Mouse (Mus musculus): ENCODE measurements around the gene Spry1. TPM values are rescaled to one million over a fixed set of nuclear protein-coding genes. Genes with fewer than 3 reads are reported as not detected.
"Not testable (repeated sequence)": the region's sequence is repeated elsewhere in the genome, so short reads cannot be mapped to it uniquely, and the experiment has no call there.

Gene Spry1
- polyA plus RNA-seq (2015; fragmentation: Nextera tagmentation; extraction: Ambion mirVana), result 5.8 and 7.3 TPM in 2 replicates

DNA sequence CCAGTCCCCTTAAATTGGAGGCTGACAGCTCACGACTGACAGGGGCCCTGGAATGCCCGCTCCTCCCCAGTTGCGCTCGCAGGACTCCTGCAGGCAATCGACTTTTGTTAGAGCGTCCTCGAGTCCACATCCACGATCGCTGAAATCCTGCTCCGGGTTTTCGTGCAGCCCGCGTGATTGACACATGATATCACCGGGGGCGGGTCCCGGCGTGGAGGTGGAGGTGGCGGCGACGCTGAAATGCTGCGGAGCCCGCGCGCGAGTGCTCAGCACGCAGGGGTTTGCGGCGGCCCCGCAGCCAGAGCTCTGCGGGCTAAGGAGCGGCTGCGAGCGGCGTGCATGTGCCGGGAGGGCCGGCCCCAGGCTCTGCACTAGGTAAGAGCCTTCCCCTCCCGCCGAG, at the start of gene Spry1:
Spry1 (plus strand) TSS at position 258 of the 400 bp plus-strand sequence.
- peak within 1 kb of the TSS; percentile 90 for H3K27ac ChIP-seq
- peak within 1 kb of the TSS; percentile 79 for H3K9ac ChIP-seq (replicated peaks)
- under 1% methylated on average over 38 of the region's 38 CpGs for WGBS
- H3K4me2 ChIP-seq (replicated peaks), result peak within 1 kb of the TSS; percentile 85
- H3K4me1 ChIP-seq (replicated peaks), result peaks cover 39% of the 10 kb centered on the region
- peaks cover 17% of the 10 kb centered on the region for H3K36me3 ChIP-seq
- peak within 1 kb of the TSS; percentile 65 for H3K4me3 ChIP-seq (replicated peaks)
- H3K9me3 ChIP-seq, result no peaks in the 10 kb centered on the region
- peaks cover 45% of the 10 kb centered on the region for H3K27me3 ChIP-seq
- ATAC-seq, result peak; percentile 91

DNA sequence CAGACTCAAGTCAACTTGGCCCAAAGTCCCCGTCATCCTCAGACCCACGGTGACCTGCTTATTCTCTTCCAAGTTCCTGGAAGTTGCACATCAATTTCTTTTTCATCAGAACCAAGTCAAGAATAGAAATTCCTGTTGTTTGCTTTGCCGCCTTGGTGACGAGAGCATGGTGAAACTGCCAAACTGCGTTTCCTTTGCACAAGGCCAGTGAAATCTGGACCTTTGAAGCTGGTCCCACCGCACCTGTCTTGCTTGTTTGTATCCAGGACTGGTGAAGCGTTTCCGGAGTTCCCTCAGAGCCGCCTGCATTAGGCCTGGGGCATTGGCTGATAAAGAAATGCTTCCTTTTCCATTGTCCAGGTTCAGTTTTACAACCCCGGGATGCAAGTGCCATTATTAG, 44.0 kb upstream of the Spry1 start:
- ATAC-seq, result no peak
- no peaks in the 10 kb centered on the region for H3K36me3 ChIP-seq
- no peaks in the 10 kb centered on the region for H3K4me1 ChIP-seq (replicated peaks)
- no peaks in the 10 kb centered on the region for H3K9me3 ChIP-seq
- 69% methylated on average over 10 of the region's 10 CpGs for WGBS
- H3K4me2 ChIP-seq (replicated peaks), result no peak overlapping the region
- H3K4me3 ChIP-seq (replicated peaks), result no peak overlapping the region
- H3K27ac ChIP-seq, result no peak overlapping the region
- H3K27me3 ChIP-seq, result no peaks in the 10 kb centered on the region
- no peak overlapping the region for H3K9ac ChIP-seq (replicated peaks)

DNA sequence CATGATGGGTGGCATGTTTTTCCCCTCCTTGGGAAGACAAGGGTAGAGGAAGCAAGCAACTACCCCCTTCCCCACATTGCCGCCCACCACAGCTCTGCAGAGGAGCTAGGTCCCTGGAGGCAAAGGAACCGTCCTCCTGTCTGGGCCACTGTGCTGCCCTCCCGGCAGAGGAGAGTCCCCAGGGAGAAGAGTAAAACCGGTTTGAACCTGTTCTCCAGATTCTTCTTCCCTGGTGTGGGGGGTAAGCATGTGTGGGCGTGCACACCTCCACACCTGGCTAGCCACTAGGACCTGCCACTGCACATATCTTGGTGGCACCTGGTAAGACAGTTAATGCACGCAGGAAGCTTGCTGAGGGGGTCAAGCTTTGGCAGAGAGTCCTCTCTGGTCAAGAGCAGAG, 43.2 kb upstream of the Spry1 start:
- H3K4me1 ChIP-seq (replicated peaks), result no peaks in the 10 kb centered on the region
- H3K27ac ChIP-seq, result no peak overlapping the region
- no peaks in the 10 kb centered on the region for H3K9me3 ChIP-seq
- H3K9ac ChIP-seq (replicated peaks), result no peak overlapping the region
- H3K4me3 ChIP-seq (replicated peaks), result no peak overlapping the region
- H3K4me2 ChIP-seq (replicated peaks), result no peak overlapping the region
- H3K27me3 ChIP-seq, result no peaks in the 10 kb centered on the region
- WGBS, result 69% methylated on average over 6 of the region's 6 CpGs
- no peak for ATAC-seq
- H3K36me3 ChIP-seq, result no peaks in the 10 kb centered on the region

DNA sequence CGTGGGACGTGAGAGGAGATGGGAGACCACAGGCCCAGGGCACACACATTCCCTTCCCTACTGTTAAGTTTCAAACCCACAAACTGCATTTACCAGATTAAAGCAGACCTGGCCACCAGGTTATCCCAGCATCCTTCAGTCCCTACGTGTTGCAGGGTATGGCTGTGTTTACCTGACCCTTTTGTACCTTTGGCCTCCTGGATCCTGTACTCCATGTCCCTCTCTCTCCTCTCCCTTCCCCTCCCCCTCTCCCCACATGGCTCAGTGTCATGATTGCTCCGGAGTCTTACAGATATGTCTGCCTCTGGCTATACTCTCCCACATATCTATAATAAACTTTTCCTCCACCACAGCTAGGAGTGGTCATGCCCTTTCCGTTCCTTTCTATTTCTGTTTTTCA, 42.5 kb upstream of the Spry1 start:
- Histone ChIP-seq H3K9me3 (no peaks in the 10 kb centered on the region), H3K36me3 (no peaks in the 10 kb centered on the region), H3K9ac (replicated peaks) (no peak overlapping the region), H3K4me3 (replicated peaks) (no peak overlapping the region), H3K4me2 (replicated peaks) (no peak overlapping the region), H3K27ac (no peak overlapping the region), H3K4me1 (replicated peaks) (no peaks in the 10 kb centered on the region), H3K27me3 (no peaks in the 10 kb centered on the region)
- WGBS, result 88% methylated on average over 5 of the region's 5 CpGs
- ATAC-seq, result no peak

DNA sequence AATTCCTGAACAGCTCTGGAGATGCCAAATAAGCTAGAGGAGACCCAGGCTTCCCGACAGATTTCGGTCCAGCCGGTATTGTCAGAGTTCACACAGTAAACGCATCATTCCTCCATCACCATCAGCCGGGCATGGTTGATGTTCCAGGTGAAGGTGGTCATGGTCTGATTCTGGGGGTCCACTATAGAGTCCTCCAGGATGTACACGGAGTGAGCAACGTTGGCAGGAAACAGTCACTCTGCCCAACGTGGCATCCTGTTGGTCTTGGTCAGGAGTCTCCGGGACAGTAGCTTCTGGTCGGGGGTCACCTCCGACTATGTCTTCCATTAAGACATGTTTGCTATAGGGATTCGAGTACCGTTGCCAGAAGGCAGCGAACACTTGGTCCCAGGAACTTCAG, 40.1 kb upstream of the Spry1 start:
- H3K27ac ChIP-seq; H3K9ac ChIP-seq (replicated peaks); ATAC-seq; H3K4me3 ChIP-seq (replicated peaks); H3K27me3 ChIP-seq; H3K36me3 ChIP-seq; H3K4me1 ChIP-seq (replicated peaks); H3K4me2 ChIP-seq (replicated peaks); H3K9me3 ChIP-seq: not testable (repeated sequence)
- WGBS, result 95% methylated on average over 14 of the region's 14 CpGs

DNA sequence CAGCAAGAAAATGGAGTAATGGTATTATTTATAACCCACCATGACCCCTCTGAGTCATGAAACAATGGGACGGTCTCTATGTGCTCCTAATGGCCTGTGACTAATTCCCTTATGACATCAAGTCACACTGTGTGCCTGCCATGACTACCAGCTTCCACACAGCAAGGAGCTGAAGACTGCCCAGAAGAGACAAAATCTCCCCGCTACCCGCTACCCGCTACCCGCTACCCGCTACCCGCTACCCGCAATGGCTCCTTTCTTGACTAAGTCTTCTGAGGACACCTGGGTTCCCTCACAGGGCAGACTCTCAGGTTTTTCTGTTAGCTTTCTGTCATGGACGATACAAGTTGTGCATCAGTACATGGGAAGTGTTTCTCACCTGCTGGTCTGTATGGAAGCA, 37.4 kb upstream of the Spry1 start:
- no peaks in the 10 kb centered on the region for H3K27me3 ChIP-seq
- no peak overlapping the region for H3K4me3 ChIP-seq (replicated peaks)
- WGBS, result 96% methylated on average over 9 of the region's 9 CpGs
- H3K9ac ChIP-seq (replicated peaks), result no peak overlapping the region
- no peaks in the 10 kb centered on the region for H3K36me3 ChIP-seq
- ATAC-seq, result no peak
- H3K27ac ChIP-seq, result no peak overlapping the region
- H3K9me3 ChIP-seq, result no peaks in the 10 kb centered on the region
- no peak overlapping the region for H3K4me2 ChIP-seq (replicated peaks)
- H3K4me1 ChIP-seq (replicated peaks), result peaks cover 12% of the 10 kb centered on the region

DNA sequence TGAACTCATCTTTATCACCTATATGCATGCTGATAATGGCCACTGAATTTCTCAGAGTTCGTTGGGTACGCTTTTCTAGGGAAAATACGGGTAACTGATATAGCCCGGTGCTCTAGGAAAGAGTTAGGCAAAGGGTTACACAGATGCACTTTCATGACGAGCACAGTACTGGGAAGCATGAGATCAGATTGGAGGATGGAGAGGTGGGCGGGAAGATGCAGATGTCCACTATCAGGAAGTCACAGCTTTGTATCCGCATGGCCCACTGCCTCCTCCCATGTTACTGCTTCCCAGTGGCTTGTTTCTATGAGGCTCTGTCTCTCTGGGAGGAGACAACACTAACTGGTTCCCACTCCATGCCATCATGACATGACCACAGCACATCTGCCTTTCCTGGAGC, 36.9 kb upstream of the Spry1 start:
- WGBS, result 91% methylated on average over 7 of the region's 7 CpGs
- no peak overlapping the region for H3K9ac ChIP-seq (replicated peaks)
- peaks cover 12% of the 10 kb centered on the region for H3K4me1 ChIP-seq (replicated peaks)
- no peaks in the 10 kb centered on the region for H3K36me3 ChIP-seq
- ATAC-seq, result no peak
- no peak overlapping the region for H3K27ac ChIP-seq
- no peaks in the 10 kb centered on the region for H3K9me3 ChIP-seq
- H3K27me3 ChIP-seq, result no peaks in the 10 kb centered on the region
- H3K4me3 ChIP-seq (replicated peaks), result no peak overlapping the region
- no peak overlapping the region for H3K4me2 ChIP-seq (replicated peaks)

DNA sequence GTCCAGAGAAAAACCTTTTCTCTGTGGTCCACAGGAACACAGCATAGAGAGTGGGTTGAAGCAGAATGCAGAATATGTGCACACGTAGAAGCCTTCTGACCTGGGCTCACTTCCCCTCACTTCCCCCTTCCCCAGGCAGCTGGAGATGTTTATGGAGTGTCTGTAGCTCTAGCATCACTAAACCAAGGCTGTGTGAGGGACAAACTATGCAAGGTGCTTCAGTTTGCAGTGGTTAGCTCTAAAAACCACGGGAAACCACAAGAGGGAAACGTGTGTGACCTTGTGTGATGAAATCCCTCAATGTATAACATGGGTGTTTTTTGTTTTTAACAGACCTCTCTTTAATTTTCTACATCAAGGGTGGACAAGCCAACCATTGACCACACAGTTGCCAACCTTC, 36.2 kb upstream of the Spry1 start:
- H3K9me3 ChIP-seq, result no peaks in the 10 kb centered on the region
- H3K9ac ChIP-seq (replicated peaks), result no peak overlapping the region
- H3K36me3 ChIP-seq, result no peaks in the 10 kb centered on the region
- no peak overlapping the region for H3K4me3 ChIP-seq (replicated peaks)
- H3K4me2 ChIP-seq (replicated peaks), result no peak overlapping the region
- WGBS, result 69% methylated on average over 3 of the region's 3 CpGs
- H3K27me3 ChIP-seq, result no peaks in the 10 kb centered on the region
- H3K4me1 ChIP-seq (replicated peaks), result peaks cover 12% of the 10 kb centered on the region
- no peak for ATAC-seq
- H3K27ac ChIP-seq, result no peak overlapping the region

DNA sequence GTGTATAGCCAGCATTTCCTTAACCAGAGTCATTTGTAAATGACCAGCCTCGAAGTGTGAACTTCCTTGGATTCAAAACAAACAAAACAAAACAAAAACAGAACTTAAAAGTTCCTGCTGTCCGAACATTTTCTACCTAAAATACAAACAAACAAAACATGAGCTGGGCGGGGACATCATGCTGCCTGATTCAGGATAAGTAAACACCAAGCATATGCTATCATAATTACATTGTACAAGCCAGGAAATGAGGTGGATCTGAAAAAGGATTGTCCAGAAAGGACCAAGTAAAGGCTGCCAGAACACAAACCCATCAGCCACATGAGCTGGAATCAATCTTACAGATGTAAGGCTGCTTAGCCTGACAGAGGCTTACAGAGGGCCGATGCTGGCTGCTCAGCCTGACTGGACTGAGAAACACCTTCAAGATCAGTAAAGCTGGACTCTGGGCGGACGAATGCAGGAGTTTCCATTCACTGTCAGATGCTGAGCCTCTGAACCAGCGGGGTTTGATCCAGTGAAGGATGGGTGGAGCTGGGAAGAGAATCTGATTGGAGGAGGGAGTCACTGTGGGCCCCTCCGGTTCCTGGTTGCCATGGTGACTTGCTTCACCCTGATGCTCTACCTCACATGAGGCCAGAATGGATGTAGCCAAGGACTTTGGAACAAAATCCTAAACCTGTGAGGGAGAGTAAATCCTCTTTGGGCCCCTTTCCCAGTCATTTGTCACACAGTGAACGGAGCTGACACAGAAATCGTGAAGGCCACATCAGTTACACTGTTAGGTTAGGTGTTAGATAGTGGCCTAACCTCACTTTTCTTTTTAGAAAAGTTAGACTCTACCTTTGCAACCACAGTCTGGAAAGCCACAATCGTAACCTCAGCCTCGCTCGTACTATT, 34.5 kb upstream of the Spry1 start:
- H3K36me3 ChIP-seq, result no peaks in the 10 kb centered on the region
- H3K4me1 ChIP-seq (replicated peaks), result peaks cover 12% of the 10 kb centered on the region
- peak overlapping the region; percentile 47 for H3K9ac ChIP-seq (replicated peaks)
- H3K4me3 ChIP-seq (replicated peaks), result no peak overlapping the region
- H3K4me2 ChIP-seq (replicated peaks), result no peak overlapping the region
- peak; percentile 62 for ATAC-seq
- H3K9me3 ChIP-seq, result no peaks in the 10 kb centered on the region
- H3K27ac ChIP-seq, result no peak overlapping the region
- WGBS, result 52% methylated on average over 13 of the region's 13 CpGs
- H3K27me3 ChIP-seq, result no peaks in the 10 kb centered on the region

DNA sequence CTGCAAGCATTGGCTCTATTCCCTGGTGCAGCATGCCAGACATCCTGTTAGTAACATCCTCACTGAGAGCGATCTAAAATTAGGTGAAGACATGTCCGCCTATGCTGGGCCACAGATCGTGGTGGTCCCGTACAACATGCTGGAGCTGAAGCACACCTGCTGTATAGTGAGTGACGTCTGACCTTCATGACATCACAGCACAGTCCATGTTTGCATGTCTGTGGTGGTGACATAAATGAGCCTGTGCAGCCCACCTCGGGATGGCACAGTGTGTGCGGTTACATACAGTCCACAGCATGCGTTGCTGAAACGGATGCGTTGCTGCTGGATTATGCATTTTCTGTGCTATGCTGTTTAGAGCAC, 33.9 kb upstream of the Spry1 start:
- Histone ChIP-seq H3K36me3 (no peaks in the 10 kb centered on the region), H3K27ac (no peak overlapping the region), H3K9ac (replicated peaks) (no peak overlapping the region), H3K4me2 (replicated peaks) (no peak overlapping the region), H3K9me3 (no peaks in the 10 kb centered on the region), H3K4me3 (replicated peaks) (no peak overlapping the region), H3K27me3 (no peaks in the 10 kb centered on the region), H3K4me1 (replicated peaks) (peaks cover 12% of the 10 kb centered on the region)
- 88% methylated on average over 10 of the region's 10 CpGs for WGBS
- ATAC-seq, result 0 out of 2 replicates have a peak, but pooled peaks have one; percentile 40

DNA sequence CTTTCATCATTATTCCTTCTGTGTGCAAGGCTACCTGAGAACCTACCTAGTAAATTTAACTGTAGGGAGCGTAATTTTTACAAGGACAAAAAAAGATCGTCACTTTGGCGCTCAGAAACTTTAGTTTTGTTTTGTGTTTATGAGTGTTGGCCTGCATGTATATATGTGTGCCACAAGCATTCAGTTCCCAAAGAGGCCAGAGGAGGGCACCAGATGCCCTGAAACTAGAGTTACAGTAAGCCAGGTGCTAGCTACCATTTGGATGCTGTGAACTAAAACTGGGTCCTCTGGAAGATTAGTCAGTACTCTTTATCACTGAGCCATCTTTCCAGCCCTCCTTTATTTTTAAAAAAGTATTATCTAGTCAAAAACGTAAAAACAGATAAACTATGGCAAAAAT, 30.8 kb upstream of the Spry1 start:
- Histone ChIP-seq H3K9ac (replicated peaks) (no peak overlapping the region), H3K9me3 (no peaks in the 10 kb centered on the region), H3K4me1 (replicated peaks) (peaks cover 12% of the 10 kb centered on the region), H3K27me3 (no peaks in the 10 kb centered on the region), H3K27ac (no peak overlapping the region), H3K36me3 (no peaks in the 10 kb centered on the region), H3K4me2 (replicated peaks) (no peak overlapping the region), H3K4me3 (replicated peaks) (no peak overlapping the region)
- ATAC-seq, result no peak
- 89% methylated on average over 4 of the region's 4 CpGs for WGBS

DNA sequence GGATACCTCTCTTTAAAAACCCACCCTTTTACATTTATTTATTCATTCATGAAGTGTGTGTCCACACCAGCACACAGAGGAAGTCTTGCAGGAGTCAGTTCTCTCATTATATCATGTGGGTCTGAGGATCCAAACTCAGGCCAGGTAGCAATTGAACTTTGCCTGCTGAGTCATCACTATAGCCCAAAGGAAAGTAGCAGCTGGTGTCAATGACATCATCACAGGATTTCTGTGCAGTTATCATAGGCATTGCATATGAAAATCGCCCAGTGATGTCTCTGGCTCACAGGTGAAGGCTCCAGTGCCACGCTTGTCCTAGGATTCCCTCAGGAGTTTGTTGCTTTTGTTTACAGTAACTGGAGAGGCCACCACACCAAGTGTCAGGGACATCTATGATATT, 29.1 kb upstream of the Spry1 start:
- 98% methylated on average over 2 of the region's 2 CpGs for WGBS

More for the DNA sequence above, 29.1 kb upstream of the Spry1 start:
- Histone ChIP-seq H3K27me3 (peaks cover 4% of the 10 kb centered on the region; the same call in 1 of the 2 replicates), H3K4me1 (replicated peaks) (peaks cover under 1% of the 10 kb centered on the region; the same call in 1 of the 2 replicates), H3K4me3 (replicated peaks) (no peak overlapping the region), H3K9me3 (no peaks in the 10 kb centered on the region), H3K27ac (no peak overlapping the region), H3K36me3 (no peaks in the 10 kb centered on the region), H3K9ac (replicated peaks) (no peak overlapping the region), H3K4me2 (replicated peaks) (no peak overlapping the region)
- ATAC-seq, result no peak

Measured in midbrain, embryonic 13.5 days (tissue).